Mouse (Mus musculus): ENCODE measurements at regions not wholly inside any gene's neighbourhood (a gene's known extent, or its start where the extent isn't known, plus 50 kb on each side); places are given as distances from the start of the nearest gene placed in this dataset.
A peak's percentile ranks its signal among the peaks of the same experiment; 100 is the strongest.

DNA sequence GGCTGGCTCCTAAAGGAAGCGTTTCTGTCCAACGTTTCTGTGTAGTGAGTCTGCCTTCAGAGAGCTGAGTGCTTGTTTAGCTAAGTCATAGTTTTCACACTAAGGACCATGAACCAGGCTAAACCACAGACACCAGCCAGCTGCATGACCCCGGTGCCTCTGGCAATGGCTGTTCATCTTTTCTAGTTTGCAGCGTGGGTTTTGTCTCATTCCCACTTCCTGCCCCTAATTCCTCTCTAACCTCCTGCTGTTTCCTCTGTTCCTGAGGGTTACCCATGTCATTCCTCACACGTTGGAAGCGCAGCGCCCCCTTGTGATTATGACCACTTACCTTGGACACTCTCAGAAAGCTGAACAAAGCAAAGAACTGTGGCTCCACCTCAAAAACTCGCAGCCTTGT is 560.1 kb upstream of the Gm19410 start:
- H3K36me3 ChIP-seq (ENCODE audit: control insufficient read depth, insufficient read depth, low read length): no peaks in the 10 kb centered on the region
- no peak overlapping the region for H3K4me3 ChIP-seq (ENCODE audit: low read depth, low read length)
- no peak overlapping the region for H3K27ac ChIP-seq (ENCODE audit: low read depth)
- H3K4me2 ChIP-seq (ENCODE audit: low read length): peak overlapping the region; percentile 26
- 7% methylated on average over 8 of the region's 8 CpGs for whole genome bisulfite sequencing
- ATAC-seq (replicated peaks; ENCODE audit: low FRiP score, low TSS enrichment, low read depth): 0 out of 2 replicates have a peak, but pooled peaks have one; percentile 22
- DNase-seq (ENCODE audit: low spot score): peak; percentile 80
- no peaks in the 10 kb centered on the region for H3K27me3 ChIP-seq (replicated peaks; ENCODE audit: control insufficient read depth, insufficient read depth, low read length)
- H3K4me1 ChIP-seq (replicated peaks; ENCODE audit: control insufficient read depth, insufficient read depth, low read length): peaks cover 25% of the 10 kb centered on the region
- no peaks in the 10 kb centered on the region for H3K9me3 ChIP-seq (ENCODE audit: control insufficient read depth, low read length)
- H3K9ac ChIP-seq (ENCODE audit: low read length): no peak overlapping the region

DNA sequence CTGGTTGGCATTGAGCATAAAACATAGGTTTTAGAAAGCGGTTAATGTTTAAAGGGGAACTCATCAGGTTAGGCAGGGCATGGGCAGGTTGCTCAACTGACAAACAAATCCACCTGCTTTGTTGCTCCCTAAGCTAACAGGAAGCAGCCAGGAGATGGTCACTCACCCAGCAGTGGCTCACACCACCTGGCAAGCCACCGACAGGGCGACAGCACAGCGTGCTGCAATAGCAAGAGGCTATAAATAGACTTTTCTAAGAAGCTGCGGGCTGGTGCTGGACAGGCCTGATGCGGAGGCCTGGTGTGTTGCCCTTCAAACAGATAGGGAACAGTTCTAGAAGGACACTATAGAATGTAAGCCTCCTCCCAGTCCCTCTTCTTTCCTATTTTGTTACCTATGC is 559.3 kb upstream of the Gm19410 start:
- Histone ChIP-seq H3K9ac (ENCODE audit: low read length) (no peak overlapping the region), H3K4me1 (replicated peaks; ENCODE audit: control insufficient read depth, insufficient read depth, low read length) (peaks cover 22% of the 10 kb centered on the region), H3K9me3 (ENCODE audit: control insufficient read depth, low read length) (no peaks in the 10 kb centered on the region), H3K27me3 (replicated peaks; ENCODE audit: control insufficient read depth, insufficient read depth, low read length) (no peaks in the 10 kb centered on the region), H3K27ac (ENCODE audit: low read depth) (no peak overlapping the region), H3K4me2 (ENCODE audit: low read length) (peak overlapping the region; percentile 26; the same call in 1 of the 2 replicates), H3K36me3 (ENCODE audit: control insufficient read depth, insufficient read depth, low read length) (no peaks in the 10 kb centered on the region), H3K4me3 (ENCODE audit: low read depth, low read length) (no peak overlapping the region)
- no peak for ATAC-seq (replicated peaks; ENCODE audit: low FRiP score, low TSS enrichment, low read depth)
- DNase-seq (ENCODE audit: low spot score): no peak
- 40% methylated on average over 6 of the region's 6 CpGs for WGBS

DNA sequence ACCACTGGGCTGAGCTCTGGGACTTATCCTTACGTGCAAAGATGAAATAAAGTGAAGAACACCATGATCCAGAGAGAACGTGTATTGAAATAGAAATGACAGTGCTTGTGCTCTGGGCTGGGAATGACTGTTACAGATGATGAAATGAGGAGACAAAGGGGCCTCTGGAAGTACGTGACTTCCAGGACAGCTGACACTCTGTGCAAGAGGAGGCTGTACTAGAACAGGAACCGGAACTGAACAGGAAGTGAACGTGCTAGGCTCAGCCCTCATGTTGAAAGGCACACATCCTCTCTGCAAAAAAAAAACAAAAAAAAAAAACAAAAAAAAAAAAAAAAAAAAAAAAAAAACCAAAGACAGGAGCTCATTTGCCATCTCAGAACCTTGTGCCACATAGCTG is 557.2 kb upstream of the Gm19410 start:
- 72% methylated on average over 5 of the region's 5 CpGs for WGBS
- no peak overlapping the region for H3K27ac ChIP-seq (ENCODE audit: low read depth)
- DNase-seq (ENCODE audit: low spot score): no peak

DNA sequence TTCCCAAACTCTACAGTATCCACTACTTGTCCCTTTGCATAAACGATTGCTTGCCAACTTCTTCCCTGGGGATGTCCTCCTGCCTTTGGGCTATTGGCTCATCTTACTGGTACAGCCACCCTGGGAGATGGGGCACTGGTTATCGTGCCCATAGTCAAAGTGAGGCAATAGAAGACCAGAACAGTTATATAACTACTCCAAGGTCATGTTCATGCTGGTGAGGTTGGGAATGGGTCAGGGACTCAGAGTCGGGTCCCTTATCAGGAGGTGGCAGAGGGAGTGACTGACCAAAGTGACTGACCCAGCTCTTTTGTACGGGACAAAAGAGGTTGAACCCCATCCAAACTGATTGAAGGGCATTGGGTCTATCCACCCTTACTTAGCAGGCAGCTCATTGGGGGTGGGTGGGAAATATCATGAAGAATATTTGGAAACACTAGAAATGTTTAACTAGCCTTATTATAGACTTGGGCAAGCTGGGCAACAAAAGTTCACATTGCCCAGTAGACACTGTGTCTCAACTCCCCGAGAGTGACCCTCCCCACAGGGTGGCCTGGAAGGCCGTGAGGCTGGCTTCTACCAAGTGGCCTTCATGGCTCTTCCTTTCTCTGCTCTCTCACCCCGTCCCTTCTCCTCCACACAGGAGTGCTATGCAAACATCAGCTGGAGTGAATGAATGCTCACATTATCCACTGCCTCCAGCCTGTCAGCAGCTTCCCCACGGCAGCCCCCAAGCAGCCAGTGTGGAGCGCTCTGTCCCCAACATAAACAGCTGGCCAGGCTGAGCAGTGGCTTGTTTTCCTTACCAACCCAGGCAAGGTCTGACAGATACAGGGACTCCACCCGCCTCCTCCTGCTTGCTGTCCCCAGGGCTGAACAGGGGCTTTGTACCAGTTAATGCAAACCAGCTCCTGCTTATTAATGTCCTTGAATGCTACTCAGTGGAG is 553.8 kb upstream of the Gm19410 start:
- no peak overlapping the region for H3K9ac ChIP-seq (ENCODE audit: low read length)
- H3K4me2 ChIP-seq (ENCODE audit: low read length): no peak overlapping the region
- no peak overlapping the region for H3K4me3 ChIP-seq (ENCODE audit: low read depth, low read length)
- H3K27ac ChIP-seq (ENCODE audit: low read depth): no peak overlapping the region
- ATAC-seq (replicated peaks; ENCODE audit: low FRiP score, low TSS enrichment, low read depth): no peak
- no peaks in the 10 kb centered on the region for H3K36me3 ChIP-seq (ENCODE audit: control insufficient read depth, insufficient read depth, low read length)
- H3K9me3 ChIP-seq (ENCODE audit: control insufficient read depth, low read length): no peaks in the 10 kb centered on the region
- no peaks in the 10 kb centered on the region for H3K27me3 ChIP-seq (replicated peaks; ENCODE audit: control insufficient read depth, insufficient read depth, low read length)
- H3K4me1 ChIP-seq (replicated peaks; ENCODE audit: control insufficient read depth, insufficient read depth, low read length): peaks cover 5% of the 10 kb centered on the region
- WGBS: 60% methylated on average over 10 of the region's 10 CpGs
- DNase-seq (ENCODE audit: low spot score): no peak

More for the DNA sequence above, 557.2 kb upstream of the Gm19410 start:
- no peak overlapping the region for H3K4me3 ChIP-seq (ENCODE audit: low read depth, low read length)
- H3K9ac ChIP-seq (ENCODE audit: low read length): no peak overlapping the region
- no peaks in the 10 kb centered on the region for H3K9me3 ChIP-seq (ENCODE audit: control insufficient read depth, low read length)
- H3K27me3 ChIP-seq (replicated peaks; ENCODE audit: control insufficient read depth, insufficient read depth, low read length): no peaks in the 10 kb centered on the region
- no peaks in the 10 kb centered on the region for H3K36me3 ChIP-seq (ENCODE audit: control insufficient read depth, insufficient read depth, low read length)
- ATAC-seq (replicated peaks; ENCODE audit: low FRiP score, low TSS enrichment, low read depth): no peak
- no peak overlapping the region for H3K4me2 ChIP-seq (ENCODE audit: low read length)
- peaks cover 16% of the 10 kb centered on the region for H3K4me1 ChIP-seq (replicated peaks; ENCODE audit: control insufficient read depth, insufficient read depth, low read length)

DNA sequence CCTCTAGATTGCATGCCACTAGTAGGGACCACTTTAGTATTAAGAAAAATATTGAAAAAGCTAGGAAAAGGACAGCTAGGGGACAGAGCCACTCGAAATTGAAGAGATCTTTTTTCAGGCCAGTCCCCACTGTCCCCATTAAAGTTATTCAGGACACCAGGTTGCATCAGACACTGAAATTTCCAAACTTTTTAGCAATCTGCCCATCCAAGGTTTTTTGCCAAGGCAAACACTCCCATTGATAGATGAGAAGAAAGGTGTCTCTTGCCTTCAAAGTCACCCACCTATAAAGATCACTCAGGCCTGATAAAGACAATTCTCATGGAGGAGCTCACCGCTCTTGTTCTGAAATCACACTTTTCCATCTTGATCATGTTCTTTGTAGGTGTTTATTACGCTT is 552.1 kb upstream of the Gm19410 start:
- H3K4me1 ChIP-seq (replicated peaks; ENCODE audit: control insufficient read depth, insufficient read depth, low read length): no peaks in the 10 kb centered on the region
- 80% methylated on average over 3 of the region's 3 CpGs for WGBS

DNA sequence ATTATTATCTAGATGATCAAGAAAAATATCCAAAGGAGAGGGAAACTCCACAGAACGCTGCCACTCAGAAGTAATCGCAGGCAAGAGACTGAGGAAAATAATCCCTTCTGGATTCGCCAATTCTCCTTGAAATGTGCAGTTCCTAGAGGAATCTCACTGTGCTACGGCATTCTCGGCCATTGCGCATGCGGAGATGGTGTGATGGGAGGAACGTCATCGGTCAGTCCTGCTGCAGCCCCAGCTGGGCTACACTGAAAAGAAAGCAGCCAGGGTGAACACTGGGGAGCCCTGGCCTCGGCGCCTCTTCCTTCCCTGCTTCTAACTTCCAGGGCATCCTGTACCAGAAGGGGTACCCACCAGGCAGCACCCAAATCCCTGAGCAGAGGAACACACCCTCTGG is 548.0 kb upstream of the Gm19410 start:
- H3K4me3 ChIP-seq (ENCODE audit: low read depth, low read length): no peak overlapping the region
- 86% methylated on average over 11 of the region's 11 CpGs for WGBS
- no peaks in the 10 kb centered on the region for H3K9me3 ChIP-seq (ENCODE audit: control insufficient read depth, low read length)
- no peak overlapping the region for H3K27ac ChIP-seq (ENCODE audit: low read depth)
- no peaks in the 10 kb centered on the region for H3K27me3 ChIP-seq (replicated peaks; ENCODE audit: control insufficient read depth, insufficient read depth, low read length)
- H3K36me3 ChIP-seq (ENCODE audit: control insufficient read depth, insufficient read depth, low read length): no peaks in the 10 kb centered on the region
- no peak for DNase-seq (ENCODE audit: low spot score)
- ATAC-seq (replicated peaks; ENCODE audit: low FRiP score, low TSS enrichment, low read depth): no peak
- H3K4me2 ChIP-seq (ENCODE audit: low read length): no peak overlapping the region
- no peak overlapping the region for H3K9ac ChIP-seq (ENCODE audit: low read length)
- no peaks in the 10 kb centered on the region for H3K4me1 ChIP-seq (replicated peaks; ENCODE audit: control insufficient read depth, insufficient read depth, low read length)

More for the DNA sequence above, 552.1 kb upstream of the Gm19410 start:
- no peak overlapping the region for H3K27ac ChIP-seq (ENCODE audit: low read depth)
- no peaks in the 10 kb centered on the region for H3K27me3 ChIP-seq (replicated peaks; ENCODE audit: control insufficient read depth, insufficient read depth, low read length)
- DNase-seq (ENCODE audit: low spot score) (no peak), ATAC-seq (replicated peaks; ENCODE audit: low FRiP score, low TSS enrichment, low read depth) (no peak)
- H3K4me3 ChIP-seq (ENCODE audit: low read depth, low read length): no peak overlapping the region
- no peak overlapping the region for H3K4me2 ChIP-seq (ENCODE audit: low read length)
- H3K9me3 ChIP-seq (ENCODE audit: control insufficient read depth, low read length): no peaks in the 10 kb centered on the region
- H3K36me3 ChIP-seq (ENCODE audit: control insufficient read depth, insufficient read depth, low read length): no peaks in the 10 kb centered on the region
- no peak overlapping the region for H3K9ac ChIP-seq (ENCODE audit: low read length)

DNA sequence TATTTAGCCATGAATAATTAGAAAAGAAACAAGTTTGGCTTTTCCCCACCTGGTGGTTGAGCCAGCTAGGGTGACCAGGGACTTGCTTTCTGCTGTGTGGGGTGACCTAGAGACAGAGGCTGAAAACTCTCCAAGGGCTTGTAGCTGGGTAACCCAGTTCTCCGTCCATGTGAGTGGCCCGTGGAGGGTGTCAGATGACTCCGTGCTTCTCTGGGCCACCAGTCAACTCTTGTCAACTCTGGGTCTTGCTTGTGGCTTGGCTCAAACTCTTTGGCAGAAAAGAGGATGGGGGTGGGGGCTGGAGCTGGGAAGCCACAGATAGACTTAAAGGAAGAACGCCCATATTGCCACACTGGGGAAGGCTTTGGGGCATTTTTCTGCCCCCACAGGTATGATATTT is 547.3 kb upstream of the Gm19410 start:
- ATAC-seq (replicated peaks; ENCODE audit: low FRiP score, low TSS enrichment, low read depth) (no peak), DNase-seq (ENCODE audit: low spot score) (no peak)
- H3K4me2 ChIP-seq (ENCODE audit: low read length): no peak overlapping the region

DNA sequence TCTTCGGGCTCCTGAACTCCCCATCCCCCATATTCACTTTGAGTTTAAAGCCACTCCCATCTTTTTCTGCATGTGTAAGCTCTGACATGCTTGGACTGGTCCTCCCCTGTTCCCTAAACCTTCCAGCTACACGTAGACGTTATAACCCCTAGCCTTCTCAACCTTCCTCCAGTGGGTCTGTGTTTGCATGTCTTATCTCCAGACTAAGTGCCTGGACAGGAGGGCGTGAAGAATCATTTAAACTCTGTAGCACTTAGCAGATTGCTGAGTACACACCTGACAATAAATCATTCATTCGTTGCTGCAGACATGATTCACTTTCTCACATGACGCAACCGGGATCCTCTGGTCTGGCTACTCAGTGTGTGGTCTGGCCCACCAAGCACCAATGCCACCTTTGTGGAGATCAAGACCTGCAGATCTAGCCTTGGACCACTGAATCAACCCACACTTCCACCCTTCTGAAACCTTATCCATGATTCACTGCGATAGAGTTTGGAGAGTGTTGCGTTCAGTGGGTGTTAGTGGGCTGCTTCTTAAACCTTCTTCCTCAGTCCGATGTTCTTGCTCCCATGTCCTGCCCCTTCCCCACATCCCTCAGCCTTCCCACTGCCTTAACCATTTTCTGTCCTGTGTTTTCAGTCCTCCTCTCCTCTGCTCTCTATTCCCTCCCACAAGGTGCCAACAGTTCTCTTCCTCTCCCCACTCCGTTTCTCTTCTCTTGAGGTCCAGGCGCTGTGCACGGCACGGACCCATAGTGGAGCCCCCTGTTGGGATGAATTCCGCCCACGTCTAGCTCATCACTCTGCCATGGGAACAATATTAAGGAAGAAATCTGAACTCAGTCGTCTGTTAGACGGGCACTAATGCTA is 541.3 kb upstream of the Gm19410 start:
- WGBS: 53% methylated on average over 18 of the region's 18 CpGs
- Histone ChIP-seq H3K4me1 (replicated peaks; ENCODE audit: control insufficient read depth, insufficient read depth, low read length) (no peaks in the 10 kb centered on the region), H3K4me3 (ENCODE audit: low read depth, low read length) (no peak overlapping the region), H3K4me2 (ENCODE audit: low read length) (0 out of 2 replicates have a peak overlapping the region, but pooled peaks have one; percentile 7), H3K36me3 (ENCODE audit: control insufficient read depth, insufficient read depth, low read length) (no peaks in the 10 kb centered on the region), H3K27me3 (replicated peaks; ENCODE audit: control insufficient read depth, insufficient read depth, low read length) (no peaks in the 10 kb centered on the region), H3K9me3 (ENCODE audit: control insufficient read depth, low read length) (no peaks in the 10 kb centered on the region), H3K27ac (ENCODE audit: low read depth) (no peak overlapping the region), H3K9ac (ENCODE audit: low read length) (no peak overlapping the region)
- DNase-seq (ENCODE audit: low spot score) (peak; percentile 62), ATAC-seq (replicated peaks; ENCODE audit: low FRiP score, low TSS enrichment, low read depth) (peak; percentile 90)

More for the DNA sequence above, 547.3 kb upstream of the Gm19410 start:
- Histone ChIP-seq H3K4me1 (replicated peaks; ENCODE audit: control insufficient read depth, insufficient read depth, low read length) (no peaks in the 10 kb centered on the region), H3K36me3 (ENCODE audit: control insufficient read depth, insufficient read depth, low read length) (no peaks in the 10 kb centered on the region), H3K27me3 (replicated peaks; ENCODE audit: control insufficient read depth, insufficient read depth, low read length) (no peaks in the 10 kb centered on the region), H3K9ac (ENCODE audit: low read length) (no peak overlapping the region), H3K4me3 (ENCODE audit: low read depth, low read length) (no peak overlapping the region), H3K27ac (ENCODE audit: low read depth) (no peak overlapping the region), H3K9me3 (ENCODE audit: control insufficient read depth, low read length) (no peaks in the 10 kb centered on the region)
- WGBS: 74% methylated on average over 4 of the region's 4 CpGs

Measured in intestine, embryonic 14.5 days (tissue).